Mouse (Mus musculus): ENCODE measurements around the gene Cda. TPM values are rescaled to one million over a fixed set of nuclear protein-coding genes. Genes with fewer than 3 reads are reported as not detected.
A peak's percentile ranks its signal among the peaks of the same experiment; 100 is the strongest.
"Not testable (repeated sequence)": the region's sequence is repeated elsewhere in the genome, so short reads cannot be mapped to it uniquely, and the experiment has no call there.

The Cda gene
- polyA plus RNA-seq, 1 experiment from 2014 or later = 14.1 TPM

- Histone ChIP-seq H3K4me1 (ENCODE audit: control insufficient read depth in 2 of 2, insufficient read depth in 2 of 2, low read length in 2 of 2) (peaks cover 2 to 4% of the 10 kb centered on the region in 2 experiments; a peak in 1 of 4 replicates), H3K27ac (replicated peaks in 1 of 2; ENCODE audit: control insufficient read depth in 1 of 2, insufficient read depth in 1 of 2, low read depth in 2 of 2, low read length in 2 of 2) (no peak overlapping the region), H3K27me3 (ENCODE audit: control insufficient read depth, insufficient read depth, low read length) (peaks cover 17% of the 10 kb centered on the region), H3K4me3 (ENCODE audit: control insufficient read depth in 1 of 2, insufficient read depth in 1 of 2, low read depth in 1 of 2, low read length in 2 of 2) (no peak overlapping the region), H3K4me2 (ENCODE audit: low read length) (no peak overlapping the region), H3K9ac (ENCODE audit: low read length) (no peak overlapping the region), H3K9me3 (ENCODE audit: control insufficient read depth, low read length) (no peaks in the 10 kb centered on the region), H3K36me3 (ENCODE audit: control insufficient read depth, insufficient read depth, low read length) (no peaks in the 10 kb centered on the region)
- 64% methylated on average over 4 of the region's 4 CpGs for whole genome bisulfite sequencing
- no peak for ATAC-seq (ENCODE audit: insufficient number of reproducible peaks, insufficient read depth, low FRiP score, low read depth)
Measured at GRCm38 (mm10) chr4:138333135-138333534, 34.7 kb downstream of the Cda start.

GRCm38 (mm10) chr4:138331647-138332046 is 36.1 kb downstream of the Cda start:
- Histone ChIP-seq H3K4me3 (ENCODE audit: control insufficient read depth in 1 of 2, insufficient read depth in 1 of 2, low read depth in 1 of 2, low read length in 2 of 2) (no peak overlapping the region), H3K36me3 (ENCODE audit: control insufficient read depth, insufficient read depth, low read length) (no peaks in the 10 kb centered on the region), H3K9me3 (ENCODE audit: control insufficient read depth, low read length) (no peaks in the 10 kb centered on the region), H3K27ac (replicated peaks in 1 of 2; ENCODE audit: control insufficient read depth in 1 of 2, insufficient read depth in 1 of 2, low read depth in 2 of 2, low read length in 2 of 2) (no peak overlapping the region), H3K9ac (ENCODE audit: low read length) (no peak overlapping the region), H3K27me3 (ENCODE audit: control insufficient read depth, insufficient read depth, low read length) (peaks cover 17% of the 10 kb centered on the region), H3K4me1 (ENCODE audit: control insufficient read depth in 2 of 2, insufficient read depth in 2 of 2, low read length in 2 of 2) (peaks cover 2 to 7% of the 10 kb centered on the region in 2 experiments; a peak in 2 of 4 replicates), H3K4me2 (ENCODE audit: low read length) (no peak overlapping the region)
- no peak for ATAC-seq (ENCODE audit: insufficient number of reproducible peaks, insufficient read depth, low FRiP score, low read depth)
- 78% methylated on average over 9 of the region's 9 CpGs for WGBS

GRCm38 (mm10) chr4:138330264-138330671 is 37.5 kb downstream of the Cda start:
- no peak overlapping the region for H3K27ac ChIP-seq (replicated peaks in 1 of 2; ENCODE audit: control insufficient read depth in 1 of 2, insufficient read depth in 1 of 2, low read depth in 2 of 2, low read length in 2 of 2)
- WGBS = 21% methylated on average over 15 of the region's 15 CpGs
- H3K36me3 ChIP-seq (ENCODE audit: control insufficient read depth, insufficient read depth, low read length) = no peaks in the 10 kb centered on the region
- peak overlapping the region; percentile 18; the same call in 1 of the 2 replicates for H3K4me2 ChIP-seq (ENCODE audit: low read length)
- H3K9ac ChIP-seq (ENCODE audit: low read length) = no peak overlapping the region
- H3K9me3 ChIP-seq (ENCODE audit: control insufficient read depth, low read length) = no peaks in the 10 kb centered on the region
- H3K27me3 ChIP-seq (ENCODE audit: control insufficient read depth, insufficient read depth, low read length) = peaks cover 17% of the 10 kb centered on the region
- no peak overlapping the region for H3K4me3 ChIP-seq (ENCODE audit: control insufficient read depth in 1 of 2, insufficient read depth in 1 of 2, low read depth in 1 of 2, low read length in 2 of 2)
- H3K4me1 ChIP-seq (ENCODE audit: control insufficient read depth in 2 of 2, insufficient read depth in 2 of 2, low read length in 2 of 2) = peaks cover 2 to 14% of the 10 kb centered on the region in 2 experiments; a peak in 2 of 4 replicates
- ATAC-seq (ENCODE audit: insufficient number of reproducible peaks, insufficient read depth, low FRiP score, low read depth) = no peak

- Histone ChIP-seq H3K9ac (ENCODE audit: low read length) (peak overlapping the region; percentile 48), H3K9me3 (ENCODE audit: control insufficient read depth, low read length) (no peaks in the 10 kb centered on the region), H3K27ac (replicated peaks in 1 of 2; ENCODE audit: control insufficient read depth in 1 of 2, insufficient read depth in 1 of 2, low read depth in 2 of 2, low read length in 2 of 2) (peak overlapping the region; percentile 58 to 65; a peak in 3 of 4 replicates), H3K4me1 (ENCODE audit: control insufficient read depth in 2 of 2, insufficient read depth in 2 of 2, low read length in 2 of 2) (peaks cover 10 to 34% of the 10 kb centered on the region in 2 experiments), H3K4me3 (ENCODE audit: control insufficient read depth in 1 of 2, insufficient read depth in 1 of 2, low read depth in 1 of 2, low read length in 2 of 2) (peak overlapping the region; percentile 24 to 32), H3K27me3 (ENCODE audit: control insufficient read depth, insufficient read depth, low read length) (peaks cover 17% of the 10 kb centered on the region), H3K4me2 (ENCODE audit: low read length) (peak overlapping the region; percentile 51), H3K36me3 (ENCODE audit: control insufficient read depth, insufficient read depth, low read length) (no peaks in the 10 kb centered on the region)
- WGBS = 66% methylated on average over 7 of the region's 7 CpGs
- no peak for ATAC-seq (ENCODE audit: insufficient number of reproducible peaks, insufficient read depth, low FRiP score, low read depth)
Measured at GRCm38 (mm10) chr4:138327891-138328470, 39.8 kb downstream of the Cda start.

- peaks cover 12 to 39% of the 10 kb centered on the region in 2 experiments for H3K4me1 ChIP-seq (ENCODE audit: control insufficient read depth in 2 of 2, insufficient read depth in 2 of 2, low read length in 2 of 2)
- H3K36me3 ChIP-seq (ENCODE audit: control insufficient read depth, insufficient read depth, low read length); ATAC-seq (ENCODE audit: insufficient number of reproducible peaks, insufficient read depth, low FRiP score, low read depth); H3K9ac ChIP-seq (ENCODE audit: low read length); H3K4me3 ChIP-seq (ENCODE audit: control insufficient read depth in 1 of 2, insufficient read depth in 1 of 2, low read depth in 1 of 2, low read length in 2 of 2); H3K27ac ChIP-seq (replicated peaks in 1 of 2; ENCODE audit: control insufficient read depth in 1 of 2, insufficient read depth in 1 of 2, low read depth in 2 of 2, low read length in 2 of 2); H3K4me2 ChIP-seq (ENCODE audit: low read length); H3K9me3 ChIP-seq (ENCODE audit: control insufficient read depth, low read length): not testable (repeated sequence)
- H3K27me3 ChIP-seq (ENCODE audit: control insufficient read depth, insufficient read depth, low read length) = peaks cover 14% of the 10 kb centered on the region
- WGBS = 60% methylated on average over 7 of the region's 12 CpGs
Measured at GRCm38 (mm10) chr4:138327155-138327554, 40.6 kb downstream of the Cda start.

- Histone ChIP-seq H3K4me3 (ENCODE audit: control insufficient read depth in 1 of 2, insufficient read depth in 1 of 2, low read depth in 1 of 2, low read length in 2 of 2) (peak within 1 kb of the TSS; percentile 68 to 83), H3K27ac (replicated peaks in 1 of 2; ENCODE audit: control insufficient read depth in 1 of 2, insufficient read depth in 1 of 2, low read depth in 2 of 2, low read length in 2 of 2) (peak within 1 kb of the TSS; percentile 95 to 96), H3K4me1 (ENCODE audit: control insufficient read depth in 2 of 2, insufficient read depth in 2 of 2, low read length in 2 of 2) (peaks cover 13 to 45% of the 10 kb centered on the region in 2 experiments), H3K27me3 (ENCODE audit: control insufficient read depth, insufficient read depth, low read length) (peaks cover 7% of the 10 kb centered on the region; the same call in 1 of the 2 replicates), H3K9me3 (ENCODE audit: control insufficient read depth, low read length) (no peaks in the 10 kb centered on the region), H3K36me3 (ENCODE audit: control insufficient read depth, insufficient read depth, low read length) (no peaks in the 10 kb centered on the region), H3K4me2 (ENCODE audit: low read length) (peak within 1 kb of the TSS; percentile 62), H3K9ac (ENCODE audit: low read length) (peak within 1 kb of the TSS; percentile 91)
- peak; percentile 70 for ATAC-seq (ENCODE audit: insufficient number of reproducible peaks, insufficient read depth, low FRiP score, low read depth)
- WGBS = 3% methylated on average over 41 of the region's 41 CpGs
Measured at GRCm38 (mm10) chr4:138326077-138326695, 41.6 kb downstream of the Cda start, which contains the start of gene Pink1. Gene Pink1, minus strand, starts transcription at chr4:138326307.

- H3K27ac ChIP-seq (replicated peaks in 1 of 2; ENCODE audit: control insufficient read depth in 1 of 2, insufficient read depth in 1 of 2, low read depth in 2 of 2, low read length in 2 of 2) = peak overlapping the region; percentile 95 to 96
- no peaks in the 10 kb centered on the region for H3K9me3 ChIP-seq (ENCODE audit: control insufficient read depth, low read length)
- peak overlapping the region; percentile 91 for H3K9ac ChIP-seq (ENCODE audit: low read length)
- peak; percentile 93 for ATAC-seq (ENCODE audit: insufficient number of reproducible peaks, insufficient read depth, low FRiP score, low read depth)
- H3K4me1 ChIP-seq (ENCODE audit: control insufficient read depth in 2 of 2, insufficient read depth in 2 of 2, low read length in 2 of 2) = peaks cover 15 to 49% of the 10 kb centered on the region in 2 experiments
- H3K4me3 ChIP-seq (ENCODE audit: control insufficient read depth in 1 of 2, insufficient read depth in 1 of 2, low read depth in 1 of 2, low read length in 2 of 2) = peak overlapping the region; percentile 68 to 83
- 1% methylated on average over 44 of the region's 45 CpGs for WGBS
- peaks cover 2% of the 10 kb centered on the region for H3K36me3 ChIP-seq (ENCODE audit: control insufficient read depth, insufficient read depth, low read length)
- peaks cover 1% of the 10 kb centered on the region; the same call in 1 of the 2 replicates for H3K27me3 ChIP-seq (ENCODE audit: control insufficient read depth, insufficient read depth, low read length)
- peak overlapping the region; percentile 62 for H3K4me2 ChIP-seq (ENCODE audit: low read length)
Measured at GRCm38 (mm10) chr4:138325466-138326076, 42.2 kb downstream of the Cda start.
